Mouse (Mus musculus) embryonic facial prominence, embryonic 15.5 days (tissue): Measurements from ENCODE around the gene Rftn1. TPM values are rescaled to one million over a fixed set of nuclear protein-coding genes. Genes with fewer than 3 reads are reported as not detected.

Experiments
- ATAC-seq: fragments of 200-750 bp; cut with Nextera tagmentation; 2 replicates; pipeline ENCODE4 v1.8.0; 2017; ENCODE audit warnings: low read depth, moderate TSS enrichment; ENCODE audit not compliant: insufficient number of reproducible peaks, low FRiP score, low TSS enrichment
- H3K27ac ChIP-seq: fragments of 300-500 bp; sonication (generic); replicated peaks from 2 replicates; pipeline ENCODE4 v1.5.1; 2015; ENCODE audit warnings: mild to moderate bottlenecking, inconsistent platforms
- H3K27me3 ChIP-seq: fragments of 300-500 bp; sonication (generic); 2 replicates; pipeline ENCODE4 v1.6.1; 2015; ENCODE audit warnings: inconsistent platforms
- H3K36me3 ChIP-seq: fragments of 300-500 bp; sonication (generic); 2 replicates; pipeline ENCODE4 v1.6.1; 2015; ENCODE audit warnings: mild to moderate bottlenecking, inconsistent platforms
- H3K4me1 ChIP-seq: fragments of 300-500 bp; sonication (generic); 2 replicates; pipeline ENCODE4 v1.6.1; 2015; ENCODE audit warnings: inconsistent platforms
- H3K4me2 ChIP-seq: fragments of 300-500 bp; sonication (generic); replicated peaks from 2 replicates; pipeline ENCODE4 v1.6.1; 2015; ENCODE audit warnings: mild to moderate bottlenecking, inconsistent platforms
- H3K4me3 ChIP-seq: fragments of 300-500 bp; sonication (generic); replicated peaks from 2 replicates; pipeline ENCODE4 v1.5.1; 2015; ENCODE audit warnings: mild to moderate bottlenecking, inconsistent platforms
- H3K9ac ChIP-seq: fragments of 300-500 bp; sonication (generic); 2 replicates; pipeline ENCODE4 v1.6.1; 2015; ENCODE audit warnings: inconsistent platforms
- H3K9me3 ChIP-seq: fragments of 300-500 bp; sonication (generic); replicated peaks from 2 replicates; pipeline ENCODE4 v1.6.1; 2016; ENCODE audit warnings: inconsistent platforms
- WGBS: fragments of 180-500 bp; shearing (Covaris S2); methylation state at CpG from one replicate; pipeline ENCODE4 v1.1.7; 2015; 5-methylcytosine and 5-hydroxymethylcytosine counted together
- polyA plus RNA-seq: library from polyadenylated mRNA; unstranded; fragments of >200 nt; fragmentation: Nextera tagmentation; extraction: Ambion mirVana; gene quantifications from 2 replicates; pipeline ENCODE4 v1.2.1, GENCODE M21; 2015

The Rftn1 gene
- polyA plus RNA-seq, 1 experiment from 2014 or later = 21.4 TPM

DNA sequence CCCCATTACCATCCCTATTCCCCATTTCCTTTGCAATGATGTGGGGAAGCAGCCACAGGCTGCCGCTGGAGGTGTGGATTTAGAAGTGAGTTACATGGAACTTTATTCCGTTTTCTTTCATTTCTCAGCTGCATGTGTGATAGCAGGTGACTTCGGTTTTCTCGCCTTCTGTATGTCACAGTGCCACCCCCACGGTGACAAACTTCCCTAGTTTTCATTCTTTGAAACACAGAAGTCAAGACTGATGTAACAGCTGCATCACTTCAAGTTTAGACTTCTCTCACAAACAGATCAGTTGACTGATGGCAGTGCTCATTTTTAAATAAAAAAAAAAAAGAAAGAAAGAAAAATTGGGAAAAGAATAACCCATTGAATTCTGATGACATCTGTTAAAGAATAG lies 121.3 kb downstream of the Rftn1 start:
- no peak overlapping the region for H3K27ac ChIP-seq
- H3K4me2 ChIP-seq = no peak overlapping the region
- no peaks in the 10 kb centered on the region for H3K27me3 ChIP-seq
- peaks cover 6% of the 10 kb centered on the region for H3K4me1 ChIP-seq
- H3K4me3 ChIP-seq = no peak overlapping the region
- H3K9me3 ChIP-seq = no peaks in the 10 kb centered on the region
- WGBS = 87% methylated on average over 5 of the region's 5 CpGs
- no peaks in the 10 kb centered on the region for H3K36me3 ChIP-seq
- ATAC-seq = no peak
- no peak overlapping the region for H3K9ac ChIP-seq

DNA sequence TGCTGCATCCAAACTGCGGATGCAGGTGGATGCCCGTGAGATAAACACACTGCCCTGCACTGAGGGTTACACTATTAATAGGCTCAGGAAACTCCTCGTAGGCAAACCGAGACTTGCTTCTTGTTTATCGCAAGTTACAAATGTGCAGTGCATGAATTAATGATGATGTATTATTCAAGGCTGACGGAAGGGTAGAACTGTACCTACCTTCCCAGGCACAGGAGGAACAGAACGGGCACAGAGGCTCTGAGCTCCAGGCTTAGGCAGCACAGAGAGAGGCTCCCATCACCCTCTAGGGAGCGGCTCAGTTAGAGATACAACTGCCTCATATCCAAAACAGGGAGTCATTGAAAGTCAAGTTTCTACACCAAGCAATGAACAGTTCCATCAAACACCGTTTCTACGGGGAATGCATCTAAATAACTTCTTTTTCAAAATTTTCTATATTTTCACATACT lies 121.8 kb downstream of the Rftn1 start:
- H3K27me3 ChIP-seq = no peaks in the 10 kb centered on the region
- 84% methylated on average over 10 of the region's 10 CpGs for WGBS
- H3K4me3 ChIP-seq = no peak overlapping the region
- no peak overlapping the region for H3K9ac ChIP-seq
- H3K4me2 ChIP-seq = no peak overlapping the region
- H3K27ac ChIP-seq = no peak overlapping the region
- ATAC-seq = no peak
- H3K36me3 ChIP-seq = no peaks in the 10 kb centered on the region
- H3K4me1 ChIP-seq = peaks cover 6% of the 10 kb centered on the region
- no peaks in the 10 kb centered on the region for H3K9me3 ChIP-seq

DNA sequence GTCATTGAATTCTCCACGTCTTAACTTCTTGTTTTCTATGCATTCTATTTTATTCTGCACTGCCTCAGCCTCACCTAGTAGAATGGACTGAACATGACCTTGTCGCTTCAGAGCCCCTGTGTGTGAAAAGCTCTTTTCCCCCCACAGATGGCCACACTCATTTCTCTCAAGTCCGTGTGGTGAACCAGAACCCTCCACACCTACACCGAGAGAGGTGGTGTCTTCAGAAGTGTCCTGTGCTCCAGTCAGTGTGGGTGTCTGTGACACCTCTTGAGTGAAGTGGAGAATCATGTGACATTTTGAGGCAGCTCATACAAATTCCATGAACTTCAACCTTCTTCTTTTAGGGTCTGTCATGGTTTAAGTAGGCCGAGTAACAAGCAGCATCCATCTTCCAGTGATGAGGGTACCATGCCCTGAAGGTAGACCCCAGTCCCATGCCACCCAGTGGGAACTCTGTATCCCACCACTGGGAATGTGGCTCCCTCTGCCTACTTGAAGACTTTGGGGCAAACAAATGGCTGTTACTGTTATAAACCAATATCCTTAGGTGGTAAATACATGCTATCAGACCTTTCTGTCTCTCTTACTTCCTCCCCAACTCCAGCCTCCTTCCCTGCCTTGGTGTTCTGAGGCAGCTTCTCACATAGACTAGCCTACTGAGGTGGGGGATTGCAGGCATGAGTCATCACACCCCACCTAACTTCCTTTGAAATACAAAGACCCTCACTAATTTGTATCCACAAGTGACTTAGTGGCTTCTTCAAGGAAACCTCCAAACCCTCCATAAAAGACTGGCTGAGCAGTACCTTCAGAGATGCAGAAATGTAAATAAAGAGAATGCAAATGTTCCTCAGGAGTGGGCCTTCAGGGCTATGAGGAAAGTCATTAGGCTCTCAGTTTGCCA lies 122.4 kb downstream of the Rftn1 start:
- no peak overlapping the region for H3K27ac ChIP-seq

DNA sequence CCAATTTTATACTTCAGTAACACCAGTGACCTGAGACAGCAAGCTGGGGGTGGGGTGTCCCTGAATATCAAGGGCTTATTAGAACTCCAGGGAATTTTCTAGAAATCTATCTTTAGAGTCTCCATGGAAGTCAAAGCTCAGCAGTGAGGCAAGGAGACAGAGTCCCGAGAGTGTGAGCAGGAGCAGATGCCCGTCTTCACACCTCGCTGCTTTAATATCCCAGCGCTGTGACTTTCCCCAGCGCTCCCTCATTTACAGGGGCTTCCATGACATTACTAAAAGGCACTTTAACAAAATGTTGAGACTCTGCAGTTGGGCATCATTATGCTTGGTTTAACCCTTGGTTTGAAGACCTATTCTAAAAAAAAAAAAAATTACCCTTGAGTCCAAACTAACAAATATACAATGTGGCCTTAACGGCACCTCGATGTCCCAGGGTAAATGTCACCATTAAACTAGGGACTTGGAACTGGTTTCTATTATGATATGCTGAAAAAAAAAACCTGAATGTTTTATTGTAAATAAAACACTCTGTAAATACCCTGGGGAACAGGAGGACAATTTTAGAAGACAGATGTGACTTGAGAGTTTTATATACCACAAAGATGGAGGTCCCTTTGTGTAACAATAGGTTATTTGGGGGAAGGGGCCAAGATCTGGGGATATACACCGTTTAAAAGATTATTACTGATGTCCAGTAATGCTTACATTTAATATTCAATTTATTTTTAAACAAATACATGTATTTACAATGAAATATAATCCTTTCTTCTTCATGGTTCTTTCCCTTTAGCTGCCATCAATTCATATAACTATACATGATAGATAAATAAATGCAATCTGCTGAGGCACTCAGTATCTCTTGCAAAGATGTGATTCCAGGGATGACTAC lies 123.4 kb downstream of the Rftn1 start:
- WGBS = 86% methylated on average over 8 of the region's 8 CpGs
- H3K4me1 ChIP-seq = peaks cover 6% of the 10 kb centered on the region

More for the DNA sequence above, 122.4 kb downstream of the Rftn1 start:
- Histone ChIP-seq H3K9ac (no peak overlapping the region), H3K4me1 (peaks cover 6% of the 10 kb centered on the region), H3K36me3 (no peaks in the 10 kb centered on the region), H3K4me3 (no peak overlapping the region), H3K27me3 (no peaks in the 10 kb centered on the region), H3K4me2 (no peak overlapping the region), H3K9me3 (no peaks in the 10 kb centered on the region)
- 88% methylated on average over 5 of the region's 5 CpGs for WGBS
- no peak for ATAC-seq

DNA sequence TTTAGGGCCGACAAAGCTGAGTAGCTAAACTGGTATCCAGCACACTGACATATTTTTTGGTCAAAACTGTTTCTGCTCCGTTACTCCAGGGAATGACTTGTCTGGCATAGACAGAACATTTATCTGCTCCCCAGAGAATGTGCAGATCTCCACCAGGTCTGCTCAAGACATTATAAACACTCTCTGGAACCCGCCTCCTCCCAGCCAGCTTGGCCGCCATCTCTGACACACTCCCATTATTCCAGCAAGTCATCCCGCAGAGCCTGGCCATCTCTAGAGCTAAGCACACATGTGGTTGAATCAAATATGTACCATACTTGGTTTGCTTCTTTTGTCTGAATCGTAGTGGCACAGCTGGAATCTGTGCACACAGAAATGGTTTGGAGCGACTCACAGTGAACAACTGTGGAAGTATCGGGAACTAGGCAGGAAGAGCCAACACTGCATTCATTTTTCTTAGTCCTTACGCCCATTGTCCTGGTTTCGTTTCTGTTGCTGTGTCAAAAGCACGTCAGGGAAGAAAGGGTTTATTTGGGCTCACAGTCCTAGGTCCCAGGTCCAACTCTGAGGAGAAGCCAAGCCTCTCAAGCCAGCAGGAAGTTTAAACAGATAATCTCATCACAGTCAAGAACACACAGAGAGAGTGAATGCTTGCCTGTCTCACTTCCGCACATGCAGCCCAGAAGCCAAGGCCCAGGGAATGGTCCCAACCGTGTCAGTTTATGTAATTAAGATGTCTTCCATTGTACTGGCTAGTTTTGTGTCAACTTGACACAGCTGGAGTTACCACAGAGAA lies 126.4 kb downstream of the Rftn1 start:
- H3K9me3 ChIP-seq = no peaks in the 10 kb centered on the region
- no peak overlapping the region for H3K4me2 ChIP-seq
- H3K27ac ChIP-seq = no peak overlapping the region
- H3K4me1 ChIP-seq = no peaks in the 10 kb centered on the region
- H3K9ac ChIP-seq = no peak overlapping the region
- 73% methylated on average over 13 of the region's 13 CpGs for WGBS
- no peaks in the 10 kb centered on the region for H3K36me3 ChIP-seq
- ATAC-seq = no peak
- no peak overlapping the region for H3K4me3 ChIP-seq
- H3K27me3 ChIP-seq = no peaks in the 10 kb centered on the region

More for the DNA sequence above, 123.4 kb downstream of the Rftn1 start:
- Histone ChIP-seq H3K4me2 (no peak overlapping the region), H3K36me3 (no peaks in the 10 kb centered on the region), H3K27ac (no peak overlapping the region), H3K27me3 (no peaks in the 10 kb centered on the region), H3K9ac (no peak overlapping the region), H3K4me3 (no peak overlapping the region), H3K9me3 (no peaks in the 10 kb centered on the region)
- no peak for ATAC-seq

DNA sequence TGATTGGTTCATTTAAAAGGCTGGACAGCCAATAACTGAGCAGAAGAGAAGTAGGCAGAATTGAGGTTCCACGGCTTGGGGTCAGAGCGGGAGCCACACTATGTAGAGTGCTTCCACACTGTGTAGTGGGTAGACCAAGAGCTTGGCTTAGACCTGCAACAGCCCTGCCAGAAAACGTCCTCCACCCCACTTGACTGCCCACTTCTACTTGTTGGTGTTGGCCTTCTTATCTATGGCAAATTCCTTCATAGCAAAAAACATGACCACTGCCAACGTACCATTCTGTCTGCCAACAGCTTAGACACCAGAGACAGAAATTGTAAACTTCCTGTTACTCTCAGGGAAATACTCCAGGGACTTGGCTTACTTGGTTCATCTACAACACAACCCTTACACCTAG lies 127.8 kb downstream of the Rftn1 start:
- no peak for ATAC-seq
- H3K4me3 ChIP-seq = no peak overlapping the region
- no peaks in the 10 kb centered on the region for H3K27me3 ChIP-seq
- no peak overlapping the region for H3K27ac ChIP-seq
- H3K4me1 ChIP-seq = no peaks in the 10 kb centered on the region
- H3K36me3 ChIP-seq = no peaks in the 10 kb centered on the region
- WGBS = 81% methylated on average over 4 of the region's 4 CpGs
- no peaks in the 10 kb centered on the region for H3K9me3 ChIP-seq
- H3K9ac ChIP-seq = no peak overlapping the region
- H3K4me2 ChIP-seq = no peak overlapping the region

DNA sequence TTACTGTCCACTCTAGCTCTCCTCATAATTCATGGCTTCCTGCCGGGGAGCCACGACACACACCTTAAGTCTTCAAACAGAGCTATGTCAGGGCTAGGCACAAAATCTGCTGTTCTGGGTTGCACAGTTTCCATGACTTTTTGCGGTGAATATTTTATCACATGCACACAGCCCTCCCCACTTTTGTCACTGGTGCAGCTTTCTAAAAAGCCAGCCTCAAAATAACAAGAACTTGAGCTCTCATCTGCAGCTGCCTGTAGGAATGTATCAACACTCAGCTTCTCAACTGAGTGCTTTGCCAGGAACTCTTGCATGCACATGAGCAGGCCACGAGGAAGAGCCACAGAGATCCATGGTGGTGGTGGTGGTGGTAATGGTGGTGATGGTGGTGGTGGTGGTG lies 129.0 kb downstream of the Rftn1 start:
- ATAC-seq = no peak
- no peak overlapping the region for H3K27ac ChIP-seq
- H3K4me2 ChIP-seq = no peak overlapping the region
- no peaks in the 10 kb centered on the region for H3K27me3 ChIP-seq
- H3K4me3 ChIP-seq = no peak overlapping the region
- H3K4me1 ChIP-seq = no peaks in the 10 kb centered on the region
- no peak overlapping the region for H3K9ac ChIP-seq
- WGBS = 89% methylated on average over 4 of the region's 4 CpGs
- H3K36me3 ChIP-seq = no peaks in the 10 kb centered on the region
- no peaks in the 10 kb centered on the region for H3K9me3 ChIP-seq

DNA sequence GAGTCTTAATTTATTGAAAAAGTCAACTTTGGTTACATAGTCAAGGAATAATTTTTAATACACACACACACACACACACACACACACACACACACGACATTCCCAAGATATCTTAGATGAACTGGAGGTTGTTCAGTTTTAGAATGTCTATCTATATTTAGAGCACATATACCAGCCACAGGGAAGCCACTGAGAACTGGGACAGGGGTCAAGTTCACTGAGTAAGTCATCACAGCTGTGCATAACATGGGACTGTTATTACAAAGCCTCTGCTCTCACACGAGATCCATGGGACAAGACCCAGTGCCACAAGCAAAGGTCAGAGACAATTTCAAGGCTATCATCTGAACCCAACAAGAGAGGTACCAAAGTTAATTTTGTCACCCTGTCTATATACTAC lies 130.3 kb downstream of the Rftn1 start:
- WGBS = 60% methylated on average over 2 of the region's 2 CpGs
- no peak overlapping the region for H3K9ac ChIP-seq
- no peak for ATAC-seq
- no peaks in the 10 kb centered on the region for H3K36me3 ChIP-seq
- no peaks in the 10 kb centered on the region for H3K9me3 ChIP-seq
- no peaks in the 10 kb centered on the region for H3K27me3 ChIP-seq
- H3K4me2 ChIP-seq = no peak overlapping the region
- H3K4me1 ChIP-seq = peaks cover under 1% of the 10 kb centered on the region; the same call in 1 of the 2 replicates
- H3K27ac ChIP-seq = no peak overlapping the region
- H3K4me3 ChIP-seq = no peak overlapping the region

DNA sequence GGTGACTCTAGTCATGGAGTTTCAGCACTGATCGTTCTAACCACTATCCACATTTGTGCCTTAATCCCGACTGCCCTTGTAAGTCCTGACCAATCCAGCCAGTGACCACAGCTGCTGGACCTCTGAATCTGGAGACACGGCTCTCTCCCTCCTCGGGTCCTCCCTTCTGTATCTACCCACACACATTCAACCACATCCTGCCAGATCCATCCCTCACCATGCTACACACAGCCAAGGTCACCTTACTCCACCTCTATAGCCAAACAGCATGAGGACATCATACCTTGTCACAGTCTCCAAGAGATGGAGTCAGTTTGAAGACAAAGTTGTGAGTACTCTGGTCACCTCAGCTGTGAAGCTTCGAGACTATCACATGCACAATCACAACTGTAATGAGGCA lies 131.1 kb downstream of the Rftn1 start:
- ATAC-seq = no peak
- 86% methylated on average over 5 of the region's 5 CpGs for WGBS

DNA sequence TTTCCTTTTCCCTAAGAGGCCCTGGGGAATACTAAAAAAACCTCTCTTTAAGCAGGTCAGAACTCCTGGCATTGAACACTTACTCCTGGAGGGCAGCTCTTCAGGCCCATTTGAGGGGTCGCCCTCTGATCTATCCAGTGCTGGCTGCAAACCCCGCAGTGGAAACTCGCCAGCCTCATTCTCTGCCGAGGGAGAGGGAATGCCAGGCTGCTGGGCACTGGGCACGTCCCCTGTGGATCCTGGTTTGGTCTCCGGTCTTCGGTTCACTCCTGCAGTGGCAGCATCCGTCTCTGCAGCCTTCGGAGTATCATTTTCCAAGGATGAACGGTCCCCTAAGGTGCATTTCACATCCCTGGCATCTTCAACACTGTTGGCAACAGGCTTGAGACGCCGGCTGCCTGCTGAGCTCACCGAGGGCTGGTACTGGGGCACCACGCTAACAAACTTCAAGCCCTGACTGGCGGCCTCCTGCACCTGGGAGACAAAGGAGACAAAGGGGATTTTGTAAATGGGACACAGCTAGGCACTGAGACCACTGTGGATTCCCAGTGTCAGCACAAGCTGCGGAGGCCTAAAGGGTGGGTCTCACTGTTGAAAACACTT lies 135.2 kb downstream of the Rftn1 start:
- Histone ChIP-seq H3K36me3 (no peaks in the 10 kb centered on the region), H3K4me3 (no peak overlapping the region), H3K27me3 (no peaks in the 10 kb centered on the region), H3K4me1 (peaks cover 15% of the 10 kb centered on the region), H3K9ac (no peak overlapping the region), H3K9me3 (no peaks in the 10 kb centered on the region), H3K27ac (no peak overlapping the region), H3K4me2 (no peak overlapping the region)
- no peak for ATAC-seq
- 63% methylated on average over 16 of the region's 16 CpGs for WGBS

More for the DNA sequence above, 131.1 kb downstream of the Rftn1 start:
- Histone ChIP-seq H3K4me3 (no peak overlapping the region), H3K27ac (no peak overlapping the region), H3K4me2 (no peak overlapping the region), H3K9me3 (no peaks in the 10 kb centered on the region), H3K36me3 (no peaks in the 10 kb centered on the region), H3K9ac (no peak overlapping the region), H3K27me3 (no peaks in the 10 kb centered on the region), H3K4me1 (peaks cover 3% of the 10 kb centered on the region; the same call in 1 of the 2 replicates)
